Mouse (Mus musculus) megakaryocyte, adult 5-6 weeks (primary cell): ENCODE measurements around the gene Otulin. TPM values are rescaled to one million over a fixed set of nuclear protein-coding genes. Genes with fewer than 3 reads are reported as not detected.

Source experiments
- ATAC-seq: 2 replicates; pipeline ENCODE4 v1.8.0; 2016; ENCODE audit warnings: mild to moderate bottlenecking, inconsistent platforms; ENCODE audit not compliant: poor library complexity, severe bottlenecking
- total RNA-seq, 2 experiments: library from RNA; stranded (forward) in 1 of 2; stranded (reverse) in 1 of 2; fragments of 153-499, 151-499 nt in 1 of 2; fragments of 221-1000, 200-1000 nt in 1 of 2; gene quantifications; 2 replicates each; pipeline versions ENCODE4 v1.2.3 to v1.2.4; 2015 to 2017

The Otulin gene
- total RNA-seq (2015) (69.0 and 83.8 TPM in 2 replicates), total RNA-seq (2017) (40.1 and 40.6 TPM in 2 replicates)

GRCm38 (mm10) chr15:27630601-27631383 lies at the start of gene Otulin:
Otulin (minus strand) TSS chr15:27630693.
- peak; percentile 94 for ATAC-seq

GRCm38 (mm10) chr15:27678511-27678910 lies 48.0 kb upstream of the Otulin start:
- ATAC-seq: no peak

GRCm38 (mm10) chr15:27677801-27678200 lies 47.3 kb upstream of the Otulin start:
- ATAC-seq: no peak

GRCm38 (mm10) chr15:27676211-27676610 lies 45.7 kb upstream of the Otulin start:
- no peak for ATAC-seq

GRCm38 (mm10) chr15:27675122-27675521 lies 44.6 kb upstream of the Otulin start:
- ATAC-seq: peak; percentile 70

GRCm38 (mm10) chr15:27674041-27674440 lies 43.5 kb upstream of the Otulin start:
- ATAC-seq: no peak

GRCm38 (mm10) chr15:27673151-27673550 lies 42.7 kb upstream of the Otulin start:
- no peak for ATAC-seq

GRCm38 (mm10) chr15:27672259-27672658 lies 41.8 kb upstream of the Otulin start:
- no peak for ATAC-seq

- ATAC-seq: peak; percentile 30
These were observed 41.2 kb upstream of the Otulin start for GRCm38 (mm10) chr15:27671612-27672245.

- ATAC-seq: no peak
These were observed 40.2 kb upstream of the Otulin start for GRCm38 (mm10) chr15:27670708-27671107.

GRCm38 (mm10) chr15:27669931-27670411 lies 39.5 kb upstream of the Otulin start:
- no peak for ATAC-seq

- ATAC-seq: no peak
These were observed 38.8 kb upstream of the Otulin start for GRCm38 (mm10) chr15:27669276-27669675.

GRCm38 (mm10) chr15:27668557-27668956 lies 38.1 kb upstream of the Otulin start:
- no peak for ATAC-seq

- no peak for ATAC-seq
These were observed 37.5 kb upstream of the Otulin start for GRCm38 (mm10) chr15:27668001-27668461.

GRCm38 (mm10) chr15:27666911-27667539 lies 36.5 kb upstream of the Otulin start:
- no peak for ATAC-seq

- ATAC-seq: peak; percentile 33
These were observed 35.0 kb upstream of the Otulin start for GRCm38 (mm10) chr15:27665392-27665911.

- peak; percentile 83 for ATAC-seq
These were observed 33.6 kb upstream of the Otulin start for GRCm38 (mm10) chr15:27664126-27664525.

GRCm38 (mm10) chr15:27662699-27663098 lies 32.2 kb upstream of the Otulin start:
- ATAC-seq: no peak

- ATAC-seq: no peak
These were observed 31.2 kb upstream of the Otulin start for GRCm38 (mm10) chr15:27661696-27662095.

- peak; percentile 71 for ATAC-seq
These were observed 29.2 kb upstream of the Otulin start for GRCm38 (mm10) chr15:27659592-27660244.

- ATAC-seq: no peak
These were observed 28.6 kb upstream of the Otulin start for GRCm38 (mm10) chr15:27659143-27659542.
